Mouse (Mus musculus) spleen, postnatal 14 days (tissue): ENCODE data around the gene Fam89b.

Source experiments
- DNase-seq, 2 experiments: peaks; one replicate each; pipeline ENCODE4 v3.0.0; 2021 to 2022; ENCODE audit warnings: low spot score in 2 of 2

Gene Fam89b

GRCm38 (mm10) chr19:5739446-5739845, 10.0 kb upstream of the Fam89b start:
- no peak for DNase-seq

- no peak for DNase-seq
Observed at GRCm38 (mm10) chr19:5734325-5734724, 4.9 kb upstream of the Fam89b start.

DNA sequence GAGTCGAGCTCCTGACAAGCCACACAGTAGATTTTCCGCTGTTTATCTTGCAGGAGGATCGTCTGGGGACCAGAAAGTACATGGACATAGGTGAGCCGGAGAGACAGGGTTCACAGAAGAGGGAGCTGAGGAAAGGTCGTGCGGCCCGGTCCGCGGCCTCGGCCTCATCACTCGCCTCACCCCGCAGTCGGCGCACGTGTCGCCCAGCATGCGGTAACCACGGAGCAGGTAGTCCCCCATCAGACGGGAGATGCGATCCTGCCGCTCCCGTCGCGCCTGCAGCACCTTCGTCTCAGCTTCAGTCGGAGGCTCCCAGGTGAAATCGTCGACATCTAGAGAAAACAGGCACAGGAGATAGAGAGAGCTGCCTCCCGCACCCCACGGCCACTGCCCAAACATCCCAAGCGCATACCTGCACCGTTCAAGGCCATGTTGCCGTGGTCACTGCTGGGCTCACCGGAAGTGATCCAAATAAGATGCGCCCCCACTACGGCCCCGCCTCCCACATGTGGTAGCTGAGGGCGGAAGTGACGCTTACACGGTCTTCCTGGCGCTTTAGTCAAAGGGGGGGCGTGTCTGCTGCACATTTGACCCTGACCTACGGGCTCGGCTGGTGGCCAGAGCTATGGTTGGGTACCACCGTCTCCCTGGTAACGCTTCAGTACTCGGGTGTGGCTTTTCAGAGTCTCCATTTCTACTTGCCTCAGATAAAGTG, 2.0 kb upstream of the Fam89b start:
- DNase-seq: peak; percentile 72 to 85

- no peak for DNase-seq
Observed at GRCm38 (mm10) chr19:5730314-5731186, 1.1 kb upstream of the Fam89b start.

- DNase-seq: no peak
Observed at GRCm38 (mm10) chr19:5728631-5729443, 616 bp downstream of the Fam89b start.

DNA sequence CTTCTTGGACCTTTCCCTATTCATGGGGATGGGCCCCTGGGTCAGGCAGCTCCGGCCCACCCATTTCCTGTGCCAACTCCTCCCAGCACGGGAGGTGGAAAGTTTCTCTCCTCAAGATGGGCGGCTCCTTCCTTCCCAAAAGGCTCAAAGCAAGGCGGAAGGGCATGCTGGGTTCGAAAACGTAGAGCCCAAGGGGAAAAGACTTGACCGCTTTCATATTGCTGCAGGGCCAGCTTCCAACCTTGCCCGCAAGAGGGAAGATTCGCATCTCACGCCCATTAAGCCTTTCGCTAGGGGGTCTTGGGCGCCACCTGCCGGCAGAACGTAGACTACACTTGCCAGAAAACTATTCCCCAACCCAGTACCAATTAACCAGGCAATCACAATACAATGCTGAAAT, 1.8 kb downstream of the Fam89b start:
- peak; percentile 89 to 95 for DNase-seq

- no peak for DNase-seq
Observed at GRCm38 (mm10) chr19:5726961-5727578, 2.4 kb downstream of the Fam89b start.

- peak; percentile 73 to 76 for DNase-seq
Observed at GRCm38 (mm10) chr19:5725767-5726515, 3.5 kb downstream of the Fam89b start, which contains the start of gene Ehbp1l1. Gene Ehbp1l1 (minus strand): TSS chr19:5726317.

DNA sequence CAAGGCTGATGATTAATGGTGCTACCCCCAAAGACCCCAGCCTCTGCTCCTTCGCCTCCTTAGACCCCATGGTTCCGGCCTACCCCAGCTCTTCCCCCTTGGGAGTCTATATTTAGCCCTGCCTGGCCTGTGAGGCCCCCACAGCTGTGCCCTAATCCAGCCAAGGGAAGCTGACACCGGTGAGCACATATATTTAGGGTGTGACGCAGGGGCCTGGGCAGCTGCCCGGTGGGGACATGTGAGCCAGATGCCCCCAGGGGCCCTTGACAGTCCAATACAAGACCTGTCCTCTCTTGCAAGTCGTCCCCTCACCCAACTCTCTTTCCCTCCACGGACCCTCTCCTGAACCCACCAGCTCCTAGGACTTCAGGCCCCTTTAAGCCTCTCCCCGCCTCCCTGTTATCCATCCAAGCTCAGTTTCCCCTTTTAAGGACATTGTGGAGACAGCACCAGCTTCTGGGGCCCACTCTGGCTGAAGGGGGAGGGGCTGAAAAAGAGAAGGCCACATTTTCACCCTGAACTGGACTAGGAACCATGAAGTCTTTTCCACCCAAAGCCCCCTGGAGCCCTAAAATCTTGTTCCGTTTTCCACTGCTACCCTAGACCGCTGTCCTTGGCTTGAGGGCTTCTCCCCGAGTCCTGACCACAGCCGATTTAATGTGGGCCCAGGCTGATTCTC, 4.3 kb downstream of the Fam89b start:
- no peak for DNase-seq

GRCm38 (mm10) chr19:5724549-5724941, 4.9 kb downstream of the Fam89b start:
- peak; percentile 68 to 72 for DNase-seq

DNA sequence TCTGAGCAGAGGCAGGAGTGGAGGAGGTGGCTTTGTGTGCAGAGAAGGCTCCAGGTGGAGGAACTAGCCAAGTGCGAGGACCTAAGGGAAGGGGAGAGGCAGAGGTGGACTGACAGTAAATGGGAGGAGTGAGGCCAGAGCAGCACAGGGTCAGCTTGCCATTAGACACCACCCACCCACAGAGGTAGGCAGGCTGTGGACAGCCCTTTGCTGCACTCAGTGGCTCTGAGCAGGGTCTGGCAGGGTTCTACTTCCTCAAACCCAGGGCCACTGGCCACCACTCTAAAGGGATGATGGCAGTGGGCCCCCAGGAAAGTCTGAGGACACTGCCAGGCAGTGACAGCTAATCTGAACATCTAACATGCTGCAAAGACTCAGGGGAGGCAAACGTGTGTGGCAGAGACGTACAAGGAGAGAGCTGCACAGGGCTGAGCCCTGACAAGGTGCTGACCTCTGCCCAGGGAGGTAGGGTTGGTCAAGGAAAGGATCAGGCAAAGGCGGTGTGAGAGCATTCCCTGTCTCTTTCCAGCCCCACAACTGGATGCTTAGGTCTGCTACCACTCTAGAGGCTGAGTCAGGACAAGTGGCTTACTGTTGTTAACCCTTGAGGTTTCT, 5.4 kb downstream of the Fam89b start:
- no peak for DNase-seq

- DNase-seq: no peak
Observed at GRCm38 (mm10) chr19:5722848-5723425, 6.5 kb downstream of the Fam89b start.

DNA sequence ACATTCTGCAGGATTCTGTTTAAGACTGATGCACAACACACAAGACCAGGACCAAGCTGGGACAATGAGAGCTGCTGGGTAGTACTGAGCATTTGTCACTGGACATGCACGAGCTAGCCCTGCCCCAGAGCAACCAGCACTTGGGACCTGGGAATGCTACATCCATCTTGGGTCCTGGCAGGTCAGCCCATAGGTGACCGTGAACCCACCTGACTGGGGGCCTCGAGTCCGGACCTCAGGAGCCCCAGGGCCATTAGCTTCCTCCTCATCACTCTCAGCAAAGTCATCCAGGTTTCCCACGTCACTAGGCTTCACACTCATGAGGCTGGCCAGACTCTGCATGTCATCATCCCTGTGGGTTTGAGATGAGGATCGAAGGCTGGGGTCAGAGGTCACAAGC, 8.2 kb downstream of the Fam89b start:
- no peak for DNase-seq

- DNase-seq: no peak
Observed at GRCm38 (mm10) chr19:5716955-5717354, 12.5 kb downstream of the Fam89b start.

DNA sequence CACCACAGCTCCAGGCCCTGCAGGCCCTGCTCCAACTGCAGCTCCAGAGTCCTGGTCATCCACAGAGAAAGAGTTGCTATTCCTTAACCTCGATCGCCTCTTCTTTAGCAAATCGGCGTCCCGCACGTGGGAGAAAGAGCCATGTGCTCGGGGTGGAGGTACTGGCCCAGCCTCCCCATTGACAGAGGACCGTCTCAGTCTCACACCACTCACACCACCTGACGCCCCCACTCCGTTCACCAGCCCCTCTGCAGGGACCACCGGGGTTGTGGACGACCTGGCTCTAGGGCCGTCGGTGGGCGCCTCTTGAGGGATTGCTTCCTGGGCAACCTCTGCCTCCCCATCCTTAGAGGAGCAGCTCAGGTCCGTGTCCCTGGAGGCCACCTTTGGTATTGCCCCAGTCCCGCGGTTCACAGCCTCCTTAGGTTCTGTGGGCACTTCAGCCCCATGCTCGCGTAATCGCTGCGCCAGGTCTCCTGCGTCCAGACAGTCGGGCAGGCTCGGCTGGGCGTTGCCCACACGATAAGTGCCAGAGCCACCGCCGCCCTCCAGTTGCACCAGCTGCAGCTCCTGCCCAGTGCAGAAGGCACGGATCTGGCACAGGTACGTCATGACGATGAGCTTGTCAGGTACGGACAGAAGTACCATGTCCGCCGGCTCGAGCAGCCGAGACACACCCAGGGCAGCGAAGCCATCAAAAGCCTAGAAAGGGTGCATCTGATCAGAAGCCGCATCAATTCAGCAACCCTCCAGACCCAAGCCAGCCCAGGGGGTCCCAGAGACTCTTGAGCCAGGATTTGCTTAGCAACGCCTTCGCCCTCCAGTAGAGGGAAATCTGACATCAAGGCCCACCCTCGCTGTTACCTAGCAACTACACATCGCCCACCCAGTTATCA, 13.4 kb downstream of the Fam89b start:
- DNase-seq: peak; percentile 55 to 64

DNA sequence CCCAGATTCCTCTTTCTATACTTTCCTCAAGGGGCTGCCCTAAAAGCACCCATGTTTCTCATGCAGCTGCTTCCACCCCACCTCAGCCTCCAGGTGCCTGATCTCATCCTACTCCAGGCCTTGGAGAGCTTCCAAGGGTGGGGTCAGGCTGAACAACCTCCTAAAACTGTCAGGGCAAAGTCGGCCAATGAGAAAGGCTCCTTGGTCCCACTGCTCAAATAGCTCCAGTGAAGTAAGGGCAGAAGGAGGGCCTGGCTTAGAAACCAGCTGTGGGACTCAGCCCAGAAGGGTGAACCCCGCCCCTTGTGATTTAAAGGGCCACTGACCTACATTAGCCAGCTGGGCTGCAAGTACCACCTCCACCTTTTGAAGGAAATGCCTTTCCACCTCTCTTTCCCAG, 15.7 kb downstream of the Fam89b start:
- no peak for DNase-seq

- DNase-seq: no peak
Observed at GRCm38 (mm10) chr19:5713255-5713654, 16.2 kb downstream of the Fam89b start.

DNA sequence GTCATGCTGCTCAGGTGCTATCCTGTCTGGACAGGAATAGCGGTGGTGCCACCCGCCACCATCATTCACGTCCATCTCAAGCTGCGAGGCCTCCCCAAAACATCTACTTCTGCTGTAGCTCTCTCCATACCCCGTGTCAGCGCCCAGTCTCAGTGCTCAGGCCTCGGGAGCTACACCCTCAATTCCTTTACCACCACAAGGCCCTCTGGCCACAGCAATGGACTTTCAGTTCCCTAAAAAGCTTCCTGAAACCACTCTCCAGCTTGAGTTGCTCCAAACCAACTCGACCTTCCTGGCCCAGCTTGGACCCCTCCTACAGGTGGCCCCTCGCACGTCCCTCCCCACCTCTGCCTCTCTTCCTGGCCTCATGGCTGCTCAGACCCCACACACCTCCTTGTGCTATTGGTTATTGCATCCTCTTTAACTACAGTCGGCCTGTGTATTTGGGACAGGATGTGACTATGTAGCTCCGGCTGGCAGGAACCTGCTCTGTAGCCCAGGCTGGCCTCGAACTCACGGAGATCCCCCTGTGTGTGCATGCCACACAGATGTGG, 17.5 kb downstream of the Fam89b start:
- DNase-seq: no peak
